Mouse (Mus musculus) left cerebral cortex, adult 6 months (tissue): Measurements from ENCODE around the gene Zfp451. TPM values are rescaled to one million over a fixed set of nuclear protein-coding genes. Genes with fewer than 3 reads are reported as not detected.

Experiments
- long read RNA-seq, 2 experiments: library from polyadenylated mRNA; unstranded; transcript quantifications; one replicate each; pipeline ENCODE4 v2.0.0; 2019 to 2020
- polyA plus RNA-seq: library from polyadenylated mRNA; unstranded; fragments of <200 nt; fragmentation: Nextera tagmentation; gene quantifications from 2 replicates; pipeline ENCODE4 v1.2.3, GENCODE M21; 2021

Zfp451 gene
- polyA plus RNA-seq: 9.6 and 12.1 TPM in 2 replicates
- long read RNA-seq, experiment 1, full-length matches to known transcripts: 55 of 98 reads
- long read RNA-seq, experiment 1, partial matches to known transcripts: 8 of 98 reads
- long read RNA-seq, experiment 1, other reads (novel, unspliced or antisense): 35 of 98 reads
- long read RNA-seq, experiment 2, full-length matches to known transcripts: 16 of 42 reads
- long read RNA-seq, experiment 2, partial matches to known transcripts: 10 of 42 reads
- long read RNA-seq, experiment 2, other reads (novel, unspliced or antisense): 16 of 42 reads

DNA sequence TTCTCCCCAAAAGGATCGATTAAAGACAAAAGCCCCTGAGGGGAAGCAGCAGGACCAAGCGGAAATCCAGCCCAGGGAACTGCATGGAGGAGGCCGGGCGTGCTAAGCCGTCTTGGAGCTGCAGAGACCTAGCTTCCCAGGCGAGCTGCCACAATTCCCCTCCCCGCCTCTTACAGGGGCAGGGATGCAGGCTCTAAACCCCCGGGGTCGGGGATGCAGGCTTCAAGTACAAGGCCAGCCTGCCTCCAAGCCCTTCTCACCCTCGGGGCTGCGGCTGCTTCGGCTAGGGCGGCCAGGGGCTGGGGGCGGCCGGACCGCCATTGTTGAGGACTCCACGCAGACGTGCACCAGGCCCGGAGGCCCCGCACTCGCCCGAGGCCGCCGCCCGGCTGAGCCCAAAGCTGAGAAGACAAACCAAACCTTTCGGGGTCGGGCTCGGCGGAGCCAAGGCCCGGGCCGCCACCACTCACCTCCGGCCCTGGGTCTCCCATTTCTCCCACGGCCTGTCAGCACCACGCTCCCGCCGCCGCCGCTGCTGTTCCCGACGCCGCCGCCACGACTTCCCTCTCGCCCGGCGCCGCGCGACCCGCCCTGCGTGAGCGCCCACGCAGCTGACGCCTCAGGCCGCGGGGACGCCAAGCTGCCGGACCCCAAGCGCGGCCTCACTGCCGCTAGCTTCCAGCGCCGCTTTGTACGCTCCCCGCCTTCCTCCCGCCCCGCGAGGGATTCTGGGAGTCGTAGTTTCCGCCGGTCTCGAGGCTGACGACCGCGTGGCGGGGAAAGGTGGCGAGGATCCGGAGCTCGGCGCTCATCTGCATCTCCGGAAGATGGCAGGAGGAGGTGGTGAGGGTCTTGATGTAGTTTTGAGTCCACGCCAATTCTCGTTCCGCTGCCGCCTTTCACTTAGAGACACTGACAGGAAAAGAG is at the start of gene Zfp451:
Zfp451 (minus strand) TSS at position 728 of the 927 bp plus-strand sequence.

DNA sequence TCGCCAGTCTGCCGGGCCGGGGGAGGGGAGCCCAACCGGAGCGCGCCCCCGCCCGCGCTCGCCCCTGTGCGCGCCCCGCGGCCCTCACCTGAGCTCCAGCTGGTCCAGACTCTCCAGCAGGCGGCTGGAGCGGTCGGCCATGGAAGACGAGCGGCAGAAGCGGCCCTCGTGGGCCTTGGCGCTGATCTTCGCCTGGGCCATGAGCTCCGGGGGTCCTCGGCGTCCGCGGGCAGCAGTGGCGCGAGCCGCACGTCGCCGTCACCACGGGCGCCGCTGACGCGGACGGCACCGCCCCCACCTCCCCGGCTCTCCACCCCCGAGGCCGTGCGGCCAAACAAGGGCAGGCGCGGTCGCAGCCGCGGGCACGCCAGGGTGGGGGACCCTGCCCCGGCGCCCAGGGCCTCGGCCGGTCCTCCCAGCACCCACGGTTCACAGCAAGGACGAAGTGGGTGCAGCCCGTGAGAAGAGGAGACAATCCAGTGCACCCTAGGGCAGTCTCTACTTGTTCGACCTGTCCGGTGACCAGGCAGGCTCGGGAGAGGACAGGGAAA is 56.8 kb downstream of the Zfp451 start, which contains the start of gene Bag2:
Bag2 (minus strand) TSS at position 305 of the 551 bp plus-strand sequence.

DNA sequence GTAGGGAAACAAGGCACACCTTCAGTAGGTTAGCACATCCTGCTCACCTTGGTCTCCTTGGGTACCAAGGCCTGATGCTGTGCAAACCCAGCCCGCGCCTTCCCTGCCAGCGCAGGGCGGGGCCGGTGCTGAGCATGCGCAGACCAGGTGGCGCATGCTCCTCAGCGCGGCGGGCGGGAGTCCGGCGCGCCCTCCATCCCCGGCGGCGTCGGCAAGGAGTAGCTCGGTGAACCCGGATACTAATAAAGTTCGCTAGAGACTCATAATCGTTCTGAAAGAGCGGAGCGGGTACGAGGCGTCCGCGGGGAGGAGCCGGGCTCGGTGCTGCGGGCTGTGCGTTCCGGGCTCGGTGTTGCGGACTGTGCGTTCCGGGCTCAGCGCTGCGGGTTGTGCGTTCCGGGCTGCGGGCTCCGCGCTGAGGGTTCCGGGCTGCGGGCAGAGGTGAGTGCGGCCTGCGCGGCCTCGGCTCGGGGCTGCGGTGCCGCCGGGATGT is 94.6 kb downstream of the Zfp451 start, which contains the start of gene Rab23:
Rab23 (plus strand) TSS at position 155 of the 493 bp plus-strand sequence.

Other genes starting within 250 kb of the Zfp451 start
- gene Prim2, start 144.8 kb downstream of the Zfp451 start, polyA plus RNA-seq: 4.7 and 5.4 TPM in 2 replicates
- gene Rab23, start 94.7 kb downstream of the Zfp451 start, polyA plus RNA-seq: 8.3 and 10.0 TPM in 2 replicates
- gene Bag2, start 56.8 kb downstream of the Zfp451 start, polyA plus RNA-seq: 16.2 and 19.4 TPM in 2 replicates
- 53.3 and 127 TPM in 2 replicates for gene Bend6, start 93.2 kb upstream of the Zfp451 start, polyA plus RNA-seq
- 17.7 and 22.7 TPM in 2 replicates for gene Dst, start 93.6 kb upstream of the Zfp451 start, polyA plus RNA-seq